Mouse (Mus musculus) WW6 (cell line): Measurements from ENCODE around the gene Dnm3.

Experiments
- DNase-seq: peaks from one replicate; pipeline ENCODE4 v3.0.0-alpha.2; 2013; ENCODE audit warnings: low read depth, low spot score

Dnm3 gene

GRCm38 (mm10) chr1:162035800-162036460 lies 441.9 kb downstream of the Dnm3 start:
- DNase-seq = no peak

- no peak for DNase-seq
Observed at GRCm38 (mm10) chr1:162023681-162024270, 454.1 kb downstream of the Dnm3 start.

- DNase-seq = no peak
Observed at GRCm38 (mm10) chr1:162020766-162021165, 457.1 kb downstream of the Dnm3 start.

- DNase-seq = no peak
Observed at GRCm38 (mm10) chr1:162020303-162020731, 457.5 kb downstream of the Dnm3 start.

GRCm38 (mm10) chr1:162018601-162018977 lies 459.2 kb downstream of the Dnm3 start:
- no peak for DNase-seq

GRCm38 (mm10) chr1:162017975-162018600 lies 459.7 kb downstream of the Dnm3 start:
- no peak for DNase-seq

- DNase-seq = no peak
Observed at GRCm38 (mm10) chr1:162016982-162017381, 460.9 kb downstream of the Dnm3 start.

GRCm38 (mm10) chr1:162015247-162015862 lies 462.5 kb downstream of the Dnm3 start:
- no peak for DNase-seq

- no peak for DNase-seq
Observed at GRCm38 (mm10) chr1:162013561-162013960, 464.3 kb downstream of the Dnm3 start.

GRCm38 (mm10) chr1:162011523-162012245 lies 466.1 kb downstream of the Dnm3 start:
- no peak for DNase-seq

GRCm38 (mm10) chr1:162009086-162009485 lies 468.7 kb downstream of the Dnm3 start:
- no peak for DNase-seq

- DNase-seq = no peak
Observed at GRCm38 (mm10) chr1:162008631-162009067, 469.2 kb downstream of the Dnm3 start.

GRCm38 (mm10) chr1:162008208-162008607 lies 469.6 kb downstream of the Dnm3 start:
- DNase-seq = no peak

GRCm38 (mm10) chr1:162006109-162006508 lies 471.7 kb downstream of the Dnm3 start:
- DNase-seq = no peak

- no peak for DNase-seq
Observed at GRCm38 (mm10) chr1:162004821-162005770, 472.7 kb downstream of the Dnm3 start.

GRCm38 (mm10) chr1:162004518-162004780 lies 473.4 kb downstream of the Dnm3 start:
- no peak for DNase-seq

- no peak for DNase-seq
Observed at GRCm38 (mm10) chr1:162003729-162004517, 473.9 kb downstream of the Dnm3 start.

GRCm38 (mm10) chr1:162001328-162001727 lies 476.5 kb downstream of the Dnm3 start:
- DNase-seq = no peak

GRCm38 (mm10) chr1:161999882-162000371 lies 477.9 kb downstream of the Dnm3 start:
- no peak for DNase-seq

- DNase-seq = no peak
Observed at GRCm38 (mm10) chr1:161999338-161999737, 478.5 kb downstream of the Dnm3 start.
